Mouse (Mus musculus) small intestine, adult 2 months (tissue): ENCODE results near the gene Ambra1.

Source experiments
- CTCF ChIP-seq: fragments of 200-500 bp; IDR thresholded peaks from 2 replicates; pipeline ENCODE4 v1.5.1; 2012; ENCODE audit warnings: low read depth, mild to moderate bottlenecking, control low read depth, inconsistent platforms, low read length, moderate library complexity, mixed read lengths; ENCODE audit not compliant: insufficient replicate concordance, insufficient read length; ENCODE audit errors: extremely low read depth
- POLR2A ChIP-seq: fragments of 200-500 bp; IDR thresholded peaks from 2 replicates; pipeline ENCODE4 v1.6.1; 2012; ENCODE audit warnings: low read depth, mild to moderate bottlenecking, control low read depth, inconsistent platforms, low read length, moderate library complexity

DNA sequence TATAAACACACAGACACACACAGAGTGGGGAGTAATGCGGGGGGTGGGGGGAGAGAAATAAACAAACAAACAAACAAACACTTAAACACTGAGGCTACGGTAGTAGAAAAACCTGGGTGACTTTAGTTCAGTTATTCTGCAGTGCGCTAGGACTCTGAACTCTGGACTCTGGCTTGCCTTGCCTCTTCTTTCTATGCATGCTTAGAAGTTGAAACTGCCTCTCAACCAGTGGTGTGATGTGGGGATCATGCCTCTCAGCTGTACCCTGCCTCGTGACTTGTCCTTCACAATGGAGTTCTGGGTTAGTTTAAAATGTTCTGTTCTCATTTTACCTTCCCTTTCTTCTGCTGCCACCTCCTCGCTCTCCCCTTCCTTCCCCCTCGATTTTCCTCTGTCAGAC lies 81.5 kb downstream of the Ambra1 start:
- TF ChIP-seq CTCF (no peak), POLR2A (no peak)
